Mouse (Mus musculus) olfactory bulb, adult 2 months (tissue): ENCODE results near the gene 4930412O13Rik.

Experiments used
- CTCF ChIP-seq: fragments of 200-500 bp; IDR thresholded peaks from 2 replicates; pipeline ENCODE4 v1.5.1; 2012; ENCODE audit warnings: low read depth, mild to moderate bottlenecking, low read length, moderate library complexity; ENCODE audit not compliant: insufficient read depth
- POLR2A ChIP-seq: fragments of 200-500 bp; IDR thresholded peaks from 2 replicates; pipeline ENCODE4 v1.6.1; 2012; ENCODE audit warnings: mild to moderate bottlenecking, low read depth, low read length, moderate library complexity; ENCODE audit not compliant: insufficient read depth

DNA sequence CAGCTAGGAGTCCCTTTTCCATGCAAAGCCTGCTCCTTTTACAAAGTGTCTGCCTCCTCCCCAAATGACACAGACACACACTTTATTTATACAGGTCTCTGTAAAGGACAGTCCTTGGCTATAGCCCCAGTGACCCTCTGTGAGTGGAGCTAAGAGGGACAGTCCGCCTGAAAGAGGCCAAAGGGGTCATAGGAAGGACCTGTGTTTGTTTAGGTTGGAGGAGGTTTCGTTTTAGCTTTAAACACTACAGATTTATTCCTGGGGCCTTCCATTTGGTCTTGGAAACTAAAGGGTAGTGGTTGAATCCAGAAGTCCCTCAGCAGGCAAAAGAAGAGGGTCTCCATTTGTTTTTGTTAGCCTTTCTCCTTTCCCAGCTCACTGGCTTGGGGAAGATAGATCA, 7.3 kb upstream of the 4930412O13Rik start:
- TF ChIP-seq CTCF (no peak), POLR2A (no peak)
